Mouse (Mus musculus): ENCODE measurements around the gene Fbxo9.
"Not testable (repeated sequence)": the region's sequence is repeated elsewhere in the genome, so short reads cannot be mapped to it uniquely, and the experiment has no call there.

Gene Fbxo9

DNA sequence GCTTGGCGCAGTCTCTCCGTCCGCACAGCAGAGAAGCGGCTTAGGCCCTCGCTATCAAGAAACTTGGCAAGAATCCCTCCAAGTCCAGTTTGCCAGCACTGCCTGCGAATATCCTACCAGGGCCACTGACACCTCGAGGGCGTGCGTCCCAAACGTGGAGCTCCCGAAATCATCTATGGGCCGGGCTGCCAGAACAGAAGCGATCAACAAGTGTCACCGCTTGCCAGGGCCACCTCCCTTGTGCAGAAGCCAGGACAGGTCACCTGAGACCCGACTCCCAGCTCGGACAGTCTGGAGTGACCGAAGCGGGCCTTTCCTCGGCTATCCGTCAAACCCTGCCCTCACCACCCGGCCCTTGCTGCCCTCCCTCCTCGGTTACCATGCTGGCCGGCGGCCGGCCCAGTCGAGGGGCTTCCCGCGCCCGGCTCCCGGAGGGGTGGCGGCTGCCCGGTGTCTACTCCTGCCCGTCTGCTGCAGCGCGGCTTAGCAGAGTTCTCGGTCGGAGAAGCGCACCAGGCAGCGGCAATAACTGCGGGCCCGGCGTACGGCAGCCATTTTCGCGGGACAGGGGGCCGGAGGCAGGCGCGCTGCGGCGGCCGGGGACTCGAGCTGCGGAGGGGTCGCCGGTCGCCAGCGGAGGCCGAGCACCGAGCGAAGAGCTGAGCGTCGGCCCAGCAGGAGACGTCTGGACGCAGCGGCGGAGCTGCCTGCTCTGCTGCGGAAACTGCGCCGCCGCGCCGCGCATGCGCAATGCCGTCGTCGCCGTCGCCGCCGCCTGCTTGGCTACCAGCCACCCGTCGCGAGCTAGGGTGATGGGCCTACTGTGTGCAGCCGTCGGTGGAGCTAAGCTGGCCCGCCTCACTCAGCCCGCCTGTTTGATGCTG is 711 bp downstream of the Fbxo9 start:
- peak; percentile 66 for DNase-seq (ENCODE audit: low spot score)

DNA sequence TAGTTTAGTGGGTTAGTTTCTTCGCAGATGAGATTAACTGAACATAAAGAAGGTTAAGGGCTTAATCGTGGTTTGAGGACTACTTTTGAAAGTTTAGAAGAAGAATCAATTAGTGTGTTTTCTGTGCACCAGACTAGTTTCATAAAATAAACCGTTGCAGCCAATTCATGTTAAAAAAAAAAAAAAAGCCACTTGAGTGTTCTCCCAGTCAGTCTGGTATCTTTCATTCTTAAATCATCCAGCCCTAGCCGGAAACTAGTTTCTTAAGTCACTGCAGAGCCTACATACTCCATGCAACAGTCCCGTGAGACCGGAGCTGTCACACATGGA is 1.3 kb downstream of the Fbxo9 start:
- no peak for DNase-seq (ENCODE audit: low spot score)

DNA sequence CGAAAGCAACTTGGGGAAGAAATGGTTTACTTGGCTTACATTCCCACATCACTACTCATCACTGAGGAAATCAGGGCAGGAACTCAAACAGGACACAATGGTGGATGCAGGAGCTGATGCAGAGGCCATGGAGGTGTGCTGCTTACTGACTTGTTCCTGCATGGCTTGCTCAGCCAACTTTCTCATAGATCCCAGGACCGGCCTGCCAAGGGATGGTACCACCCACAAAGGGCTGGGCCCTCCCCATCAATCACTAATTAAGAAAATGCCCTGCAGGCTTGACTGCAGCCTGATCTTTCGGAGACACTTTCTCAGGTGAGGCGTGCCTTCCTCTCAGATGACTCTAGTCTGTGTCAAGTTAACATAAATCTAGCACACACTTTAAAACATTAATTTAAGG is 2.0 kb downstream of the Fbxo9 start:
- DNase-seq (ENCODE audit: low spot score) = no peak

DNA sequence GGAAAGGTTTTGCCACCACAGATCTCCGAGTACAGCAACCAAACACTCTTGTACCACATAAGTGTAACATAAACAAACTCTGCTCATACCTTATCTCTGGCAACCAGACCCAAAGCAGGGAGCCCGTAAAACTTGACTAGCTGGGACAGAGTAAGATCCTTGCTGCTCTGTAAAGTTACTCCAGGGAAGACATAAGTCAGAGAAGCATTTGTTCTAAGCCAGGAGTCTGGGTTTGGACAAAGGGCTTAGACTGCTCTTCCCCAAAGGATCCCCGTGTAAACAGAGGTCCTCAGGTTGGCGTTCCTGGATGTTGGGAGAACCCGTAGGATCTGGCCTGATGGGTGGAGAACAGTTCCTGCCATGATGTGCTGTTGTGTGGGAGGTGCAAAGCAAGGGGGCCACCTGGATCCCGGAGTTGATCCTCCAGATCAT is 3.3 kb downstream of the Fbxo9 start:
- DNase-seq (ENCODE audit: low spot score) = no peak

DNA sequence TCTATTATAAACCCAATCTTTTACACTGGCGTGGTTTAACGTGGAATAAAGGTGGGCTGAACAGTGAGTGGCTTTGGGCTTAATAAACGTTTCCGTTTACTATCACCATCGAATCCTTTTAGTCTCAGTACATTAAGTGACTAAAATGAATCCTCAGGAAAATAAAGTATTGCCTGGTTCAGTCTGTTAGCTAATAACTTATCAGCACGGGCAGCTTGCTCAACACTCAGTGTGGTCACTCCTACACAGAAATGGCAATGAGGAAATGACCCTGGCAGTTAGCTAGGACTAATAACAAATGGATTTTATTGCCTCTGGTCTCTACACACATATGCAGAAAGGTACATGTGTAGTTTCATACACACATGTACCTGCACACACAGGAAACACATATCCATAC is 3.9 kb downstream of the Fbxo9 start:
- no peak for DNase-seq (ENCODE audit: low spot score)

DNA sequence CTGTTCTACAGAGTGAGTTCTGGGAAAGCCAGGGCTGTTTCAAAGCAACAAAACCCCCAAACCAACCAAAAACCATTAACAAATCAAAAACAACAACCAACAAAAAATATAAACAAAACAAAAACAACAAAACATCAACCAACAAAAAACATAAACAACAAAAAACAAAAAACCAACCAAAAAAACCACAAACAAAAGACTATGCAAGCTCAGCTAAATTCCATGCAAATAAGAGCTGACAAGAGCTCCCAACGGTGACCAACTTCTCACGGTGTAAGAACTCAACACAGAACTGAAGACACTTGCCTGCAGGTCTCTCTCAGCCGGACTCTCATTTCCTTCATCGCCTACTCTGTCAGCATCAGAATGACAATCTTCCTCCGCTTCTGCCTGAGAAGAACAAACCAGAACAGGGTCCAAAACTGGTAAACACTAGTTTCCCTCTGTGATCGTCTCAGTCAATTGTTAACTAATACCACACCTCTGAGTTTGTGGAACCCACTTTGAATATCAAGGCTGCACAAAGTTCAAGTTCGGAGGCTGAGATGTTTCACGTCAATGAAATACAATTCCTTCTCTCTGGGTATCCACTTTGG is 4.8 kb downstream of the Fbxo9 start:
- no peak for DNase-seq (ENCODE audit: low spot score)

DNA sequence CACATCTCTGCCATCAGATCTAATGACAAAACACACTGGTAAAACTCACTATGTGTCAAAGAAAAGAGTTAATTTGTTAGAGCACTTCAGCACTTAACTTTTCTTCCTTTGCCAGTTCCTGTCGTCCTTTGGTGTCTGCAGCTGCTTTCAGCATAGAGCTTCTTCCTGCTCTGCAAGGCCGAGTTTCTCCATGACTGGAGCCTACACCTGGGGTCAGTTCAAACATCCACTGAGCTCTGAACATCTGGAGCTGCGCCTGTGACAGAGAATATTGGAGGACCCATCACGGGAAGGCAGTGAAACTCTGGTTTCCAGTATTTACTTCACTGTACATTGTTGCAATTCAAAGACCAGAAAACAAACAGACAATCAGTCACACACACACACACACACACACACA is 7.4 kb downstream of the Fbxo9 start:
- no peak for DNase-seq (ENCODE audit: low spot score)

DNA sequence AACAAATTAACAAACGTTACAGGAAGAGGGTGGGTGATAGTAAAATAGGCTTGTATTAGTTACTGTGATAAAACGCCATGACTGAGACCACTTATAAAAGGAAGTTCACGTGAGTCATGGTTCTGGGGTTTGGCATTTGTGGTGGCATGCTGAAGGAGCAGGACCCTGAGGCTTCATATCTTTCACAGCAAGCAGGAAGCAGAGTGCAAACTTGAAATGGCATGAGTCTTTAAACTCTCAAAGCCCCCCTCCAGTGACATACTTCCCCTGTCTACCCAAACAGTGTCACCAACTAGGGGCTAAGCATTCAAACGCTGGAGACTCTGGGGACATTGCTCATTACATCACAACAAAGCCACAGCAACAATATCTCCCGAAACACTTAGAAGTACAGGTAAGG is 7.9 kb downstream of the Fbxo9 start:
- no peak for DNase-seq (ENCODE audit: low spot score)

DNA sequence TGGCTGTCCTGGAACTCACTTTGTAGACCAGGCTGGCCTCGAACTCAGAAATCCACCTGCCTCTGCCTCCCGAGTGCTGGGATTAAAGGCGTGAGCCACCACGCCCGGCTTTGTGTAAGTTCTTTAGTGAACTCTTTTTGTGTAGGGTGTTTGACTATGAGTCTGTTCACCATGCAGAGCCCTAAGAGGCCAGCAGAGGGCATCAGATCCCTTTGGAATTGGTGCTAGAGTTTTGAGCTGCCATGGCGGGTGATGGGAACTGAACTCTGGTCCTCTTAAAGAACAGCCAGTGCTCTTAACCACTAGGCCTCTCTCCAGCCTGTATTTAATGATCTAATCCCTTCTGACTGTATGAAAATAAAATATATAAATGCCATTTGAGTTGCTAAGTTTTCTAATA is 12.5 kb downstream of the Fbxo9 start:
- DNase-seq (ENCODE audit: low spot score) = no peak

DNA sequence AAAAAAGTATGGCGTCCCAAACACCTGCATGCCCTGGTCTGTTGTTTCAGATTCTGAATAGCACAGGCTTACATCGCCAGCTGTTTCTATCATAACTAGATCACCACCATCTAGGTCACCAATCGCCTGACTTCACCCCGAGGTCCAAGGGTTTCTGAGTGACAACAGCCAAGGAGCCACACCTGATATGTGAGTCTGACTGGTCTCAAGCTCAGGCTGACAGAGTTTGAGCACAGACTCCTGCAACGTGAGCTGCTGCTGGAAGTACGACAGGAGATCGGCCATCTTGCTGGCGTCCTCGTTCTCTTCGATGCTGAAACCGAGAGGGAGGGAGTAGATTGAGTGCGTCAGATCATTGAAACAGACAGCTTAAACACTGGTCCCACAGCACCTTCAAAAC is 13.2 kb downstream of the Fbxo9 start:
- DNase-seq (ENCODE audit: low spot score) = no peak

DNA sequence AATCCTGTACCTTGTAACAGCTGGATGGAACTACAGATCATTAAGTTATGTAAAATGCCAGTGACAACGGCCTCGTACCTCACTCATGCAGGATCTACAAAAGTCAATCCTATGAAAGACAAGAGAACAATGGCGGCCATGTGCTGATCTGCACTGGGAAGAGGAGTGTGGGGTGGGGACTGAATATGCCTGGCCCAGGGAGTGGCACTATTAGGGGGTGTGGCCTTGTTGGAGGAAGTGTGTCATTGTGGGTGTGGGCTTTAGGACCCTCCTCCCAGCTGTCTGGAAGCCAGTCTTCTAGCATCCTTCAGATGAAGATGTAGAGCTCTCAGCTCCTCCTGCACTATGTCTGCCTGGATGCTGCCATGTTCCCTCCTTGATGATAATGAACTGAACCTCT is 18.3 kb downstream of the Fbxo9 start:
- no peak for DNase-seq (ENCODE audit: low spot score)

DNA sequence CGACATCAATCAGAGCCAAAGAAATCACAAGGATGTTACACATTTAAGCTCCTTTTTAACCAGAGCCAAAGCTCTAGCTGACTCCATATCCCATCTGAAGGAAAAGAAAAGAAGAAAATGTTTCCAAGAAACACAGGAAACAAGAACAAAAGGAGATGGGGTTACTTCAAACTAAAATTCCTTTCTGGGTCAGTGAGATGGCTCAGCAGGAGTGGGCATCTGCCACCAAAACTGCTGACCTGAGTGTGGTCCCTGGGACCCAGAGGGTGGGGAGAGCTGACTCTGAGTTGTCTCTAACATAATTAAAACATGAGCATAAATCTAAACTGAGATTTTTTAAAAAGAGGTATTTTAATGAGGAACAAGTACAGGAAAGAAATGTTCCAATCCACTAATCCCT is 19.0 kb downstream of the Fbxo9 start:
- no peak for DNase-seq (ENCODE audit: low spot score)

DNA sequence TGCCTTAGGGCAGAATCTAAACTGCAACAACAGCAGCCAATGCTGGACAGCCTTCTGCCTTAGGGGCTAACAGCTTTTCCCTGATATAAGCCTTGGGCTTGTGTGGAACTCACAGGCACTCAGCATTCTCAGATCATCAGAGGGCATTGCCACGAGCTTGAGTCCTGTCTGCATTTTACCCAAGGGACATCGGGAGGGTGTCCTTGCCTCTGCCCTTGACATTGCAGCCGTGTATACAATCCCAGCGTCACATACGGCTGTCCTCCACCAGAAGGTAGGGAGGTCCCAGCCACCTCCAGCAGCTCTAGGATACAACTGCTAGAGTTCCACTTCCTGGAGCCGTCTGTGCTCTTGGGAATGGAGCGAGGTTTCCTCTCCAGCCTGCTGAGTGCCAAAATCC is 19.9 kb downstream of the Fbxo9 start:
- no peak for DNase-seq (ENCODE audit: low spot score)

DNA sequence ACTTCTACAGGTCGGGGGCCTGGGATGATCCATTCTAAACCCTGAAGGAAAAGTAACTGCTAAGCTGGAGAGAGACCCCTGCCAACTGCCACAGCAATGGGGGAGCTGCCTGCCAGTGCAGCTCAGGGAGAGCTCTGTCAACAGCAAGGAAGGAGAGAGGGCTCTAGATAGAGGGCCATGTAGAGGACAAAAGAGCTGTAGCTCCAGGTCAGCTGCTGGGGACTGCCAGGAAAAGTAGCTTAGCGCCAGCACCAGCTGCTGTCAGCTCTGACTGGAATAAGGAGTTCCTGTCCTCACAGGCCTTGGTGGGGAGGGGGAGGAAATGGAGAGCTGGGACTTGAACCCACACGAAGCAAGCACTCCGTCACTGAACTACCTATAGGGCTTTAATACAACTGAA is 20.3 kb downstream of the Fbxo9 start:
- DNase-seq (ENCODE audit: low spot score) = no peak

DNA sequence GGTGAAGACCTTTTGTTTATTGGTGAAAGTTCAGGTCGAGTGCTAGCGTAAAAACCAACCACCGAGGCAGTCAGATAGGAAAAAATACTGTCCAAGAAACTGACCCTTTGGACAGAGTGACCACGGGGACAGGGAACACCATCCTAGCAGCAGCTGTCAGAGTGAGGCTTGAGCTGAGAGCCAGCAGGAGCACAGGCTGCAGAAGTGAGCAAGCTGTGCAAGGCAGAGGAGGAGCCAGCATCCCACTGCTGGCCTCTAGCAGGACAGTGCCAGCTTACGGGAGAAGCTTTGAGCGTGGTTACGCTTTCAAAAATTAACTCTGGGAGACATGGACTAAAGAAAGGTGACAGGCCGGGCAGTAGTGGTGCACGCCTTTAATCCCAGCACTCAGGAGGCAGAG is 21.1 kb downstream of the Fbxo9 start:
- DNase-seq (ENCODE audit: low spot score) = no peak

DNA sequence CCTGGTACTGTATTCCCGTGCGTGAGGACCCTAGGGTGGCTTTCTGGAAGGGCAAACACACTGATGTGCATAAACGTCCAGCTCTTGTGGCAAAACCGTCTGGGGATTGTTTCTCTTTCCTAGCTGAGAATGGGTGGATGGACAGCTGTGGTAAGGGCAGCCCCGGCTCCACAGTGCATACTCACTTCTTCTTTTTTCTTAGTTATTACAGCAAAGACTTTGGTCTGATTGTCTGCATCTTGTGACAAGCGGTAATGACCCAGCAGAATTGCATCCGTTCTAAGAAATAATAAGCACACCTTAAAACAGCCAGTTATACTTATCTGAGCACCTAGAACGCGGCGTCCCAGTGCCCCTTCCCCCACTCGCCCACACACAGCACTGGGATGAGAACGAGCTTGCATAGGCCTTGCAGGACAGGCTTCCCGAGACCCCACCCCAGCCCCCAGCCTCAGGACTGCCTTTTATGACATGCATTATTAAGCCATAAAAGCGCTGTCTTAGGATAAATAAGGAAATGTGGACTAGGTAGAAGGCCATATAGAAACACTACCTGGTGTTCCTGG is 23.1 kb downstream of the Fbxo9 start:
- DNase-seq (ENCODE audit: low spot score) = no peak

DNA sequence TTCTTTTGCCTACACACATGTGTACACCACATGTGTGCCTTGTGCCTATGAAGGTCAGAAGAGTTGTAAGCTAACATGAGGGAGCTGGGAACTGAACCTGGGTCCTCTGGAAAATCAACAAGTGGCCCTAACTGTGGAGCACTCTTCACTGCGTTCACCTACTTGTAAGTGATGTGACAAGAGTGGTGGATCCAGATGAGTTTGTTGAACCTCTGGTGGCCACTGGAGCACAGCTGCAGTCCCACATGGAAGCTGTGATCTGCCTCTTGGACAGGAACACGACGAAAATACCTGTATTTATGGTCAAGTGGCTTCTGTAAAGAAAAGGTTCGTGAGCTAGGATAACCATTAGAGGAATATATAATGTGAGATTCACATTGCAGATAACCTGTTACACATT is 24.5 kb downstream of the Fbxo9 start:
- no peak for DNase-seq (ENCODE audit: low spot score)

DNA sequence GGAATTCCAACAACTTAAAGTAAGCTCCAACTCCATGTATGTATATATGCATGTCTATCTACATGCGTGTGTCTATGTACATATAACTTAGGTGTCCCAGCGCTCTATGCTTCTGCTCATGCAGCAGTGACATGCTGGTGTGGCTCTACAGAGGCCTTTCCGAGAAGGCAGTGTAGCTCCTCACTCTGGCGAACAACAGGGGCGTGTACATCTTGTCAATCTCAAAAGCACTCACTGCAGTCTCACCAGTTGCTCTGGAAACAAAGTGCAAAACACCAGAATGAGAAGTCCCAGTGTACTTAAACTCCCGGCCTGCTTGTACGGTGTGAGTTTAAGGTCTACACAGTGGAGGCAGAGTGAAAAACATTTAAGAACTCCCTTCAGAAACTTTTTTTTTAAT is 27.0 kb downstream of the Fbxo9 start:
- DNase-seq (ENCODE audit: low spot score) = no peak

DNA sequence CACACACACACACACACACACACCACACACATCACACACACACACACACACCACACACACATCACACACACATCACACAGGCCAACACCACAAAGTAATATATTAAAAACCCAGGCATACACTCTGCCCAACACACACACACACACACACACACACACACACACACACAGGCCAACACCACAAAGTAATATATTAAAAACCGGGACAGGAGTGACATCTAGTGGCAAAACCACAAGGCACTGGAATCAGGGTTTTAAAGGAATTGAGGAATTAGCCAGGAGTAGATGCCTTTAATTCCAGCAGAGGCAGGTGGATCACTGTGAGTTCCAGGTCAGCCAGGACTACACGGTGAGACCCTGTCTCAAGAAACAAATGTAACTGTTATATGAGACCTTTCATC is 30.6 kb downstream of the Fbxo9 start:
- no peak for DNase-seq (ENCODE audit: low spot score)

DNA sequence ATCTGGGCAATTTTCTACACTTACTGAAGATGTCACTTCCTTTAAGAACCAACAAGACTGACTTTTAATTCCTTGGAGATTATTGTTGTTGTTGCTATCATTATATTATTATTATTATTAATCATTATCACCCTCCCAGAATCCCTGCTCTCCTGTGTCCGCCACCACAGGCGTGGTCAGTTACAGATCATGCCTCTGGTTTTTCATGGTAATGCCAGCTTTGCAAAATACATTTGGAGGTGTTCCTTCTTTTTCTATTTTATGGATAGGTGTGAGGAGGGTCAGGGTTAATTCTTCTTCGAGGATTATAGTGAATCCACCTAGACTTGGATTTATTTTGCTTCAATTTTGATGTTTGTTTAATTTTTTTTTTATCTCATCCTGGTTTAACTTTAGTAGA is 33.6 kb downstream of the Fbxo9 start:
- no peak for DNase-seq (ENCODE audit: low spot score)

DNA sequence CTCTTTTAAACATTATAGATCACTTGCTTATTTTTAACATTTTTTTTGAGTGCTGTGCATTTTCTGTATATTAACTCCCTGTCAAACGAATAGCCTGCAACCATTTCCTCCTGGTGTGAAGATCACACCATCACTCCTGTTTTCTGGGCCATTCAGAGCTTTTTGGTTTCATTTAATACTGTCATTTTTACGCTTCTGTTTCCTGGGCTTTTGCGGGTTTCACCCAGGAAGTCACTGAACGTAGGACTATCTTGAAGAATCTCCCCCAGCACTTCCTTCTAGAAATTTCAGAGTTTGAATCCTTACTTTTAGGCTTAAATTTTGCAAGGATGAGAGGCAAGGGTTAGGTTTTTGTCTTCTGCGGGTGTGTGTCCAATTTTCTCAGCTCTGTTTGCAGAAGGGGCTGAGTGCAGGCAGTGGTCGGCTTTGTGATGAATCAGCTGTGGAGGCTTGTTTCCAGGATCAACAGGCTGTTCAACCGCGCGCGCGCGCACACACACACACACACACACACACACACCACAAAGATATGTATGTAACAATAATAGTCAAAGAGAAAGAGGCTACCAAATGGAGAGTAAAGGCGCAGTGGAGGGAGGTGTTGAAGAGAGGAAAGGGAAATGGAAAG is 35.0 kb downstream of the Fbxo9 start:
- no peak for DNase-seq (ENCODE audit: low spot score)

DNA sequence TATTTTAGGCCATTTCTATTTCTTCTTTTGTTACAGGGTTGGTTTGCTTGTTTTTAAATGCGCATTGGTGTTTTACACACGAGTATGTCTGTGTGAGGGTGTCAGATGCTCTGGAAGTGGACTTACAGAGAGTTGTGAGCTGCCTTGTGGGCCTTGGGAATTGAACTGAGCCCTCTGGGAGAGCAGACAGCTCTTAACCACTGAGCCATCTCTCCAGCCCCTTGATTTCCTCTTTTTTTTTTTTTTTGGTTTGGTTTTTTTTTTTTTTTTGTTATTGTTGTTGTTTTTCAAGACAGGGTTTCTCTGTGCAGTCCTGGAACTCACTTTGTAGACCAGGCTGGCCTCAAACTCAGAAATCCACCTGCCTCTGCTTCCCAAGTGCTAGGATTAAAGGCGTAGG is 35.6 kb downstream of the Fbxo9 start:
- DNase-seq (ENCODE audit: low spot score) = not testable (repeated sequence)

DNA sequence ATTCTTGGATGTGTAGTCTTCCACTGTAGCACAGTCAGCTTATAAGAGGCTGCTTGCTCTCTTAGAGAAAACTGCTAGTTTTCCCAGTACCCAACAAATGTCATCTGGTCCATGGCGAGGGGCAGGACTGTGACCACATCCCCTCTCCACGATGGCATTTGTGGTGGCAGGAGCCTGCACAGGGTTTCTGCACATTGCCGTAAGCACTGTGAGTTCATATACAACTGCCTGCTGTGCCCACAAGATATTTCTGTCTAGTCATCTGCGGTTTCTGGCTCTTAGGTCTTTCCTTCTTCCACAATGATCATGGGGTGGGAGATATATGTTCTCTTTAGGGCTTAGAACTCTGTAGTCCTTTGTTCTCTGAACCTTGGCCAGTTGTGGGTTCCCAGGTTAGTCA is 37.2 kb downstream of the Fbxo9 start:
- no peak for DNase-seq (ENCODE audit: low spot score)

All from ovary, postnatal 10 days (tissue).